In the genomic region with DNA sequence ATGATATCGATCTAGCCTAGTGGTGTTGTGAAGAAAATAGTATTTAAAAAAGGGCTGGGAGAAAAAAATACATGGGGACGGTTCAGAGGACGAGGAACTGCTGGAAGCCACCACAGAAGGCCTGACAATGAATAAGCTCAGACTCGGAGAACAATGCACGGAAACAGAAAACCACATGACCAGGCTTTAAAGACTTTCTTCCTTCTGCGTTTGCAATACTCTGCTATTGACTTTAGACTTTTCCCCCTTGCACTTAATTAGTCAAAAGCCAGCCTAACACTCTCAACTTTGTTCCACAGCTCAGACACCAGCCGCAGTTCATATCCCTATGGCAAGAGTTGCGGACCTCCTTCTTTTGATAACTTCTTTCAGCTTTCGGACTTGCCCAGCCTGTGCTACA, we compare ENCODE assay signal across 14 mouse cellular contexts.
DNase-seq lines count a peak whose midpoint lies in the region; ATAC-seq lines count a peak whose summit lies in the region.
"Had no signal": no experiment of that assay in that cellular context is flagged by ENCODE, and none has a peak within 500 bp of the region (broad histone marks: within the 10 kb centered on the region; RNA-seq: fewer than 3 reads in every experiment).

No protein-coding gene starts in this region.

- peaks cover 20% of the 10 kb centered on the region for H3K4me1 ChIP-seq in heart, embryonic 10.5 days
- peaks cover 13% of the 10 kb centered on the region for H3K4me1 ChIP-seq in neural tube, embryonic 13.5 days (replicated peaks)
- peaks cover 22% of the 10 kb centered on the region for H3K4me1 ChIP-seq in limb, embryonic 10.5 days
- H3K4me1 ChIP-seq: embryonic facial prominence, embryonic 15.5 days; limb, embryonic 13.5 days had no signal

- peak overlapping the region; percentile 23; the same call in 1 of the 2 replicates for H3K27ac ChIP-seq in heart, embryonic 10.5 days
- H3K27ac ChIP-seq in neural tube, embryonic 13.5 days (replicated peaks): 0 out of 2 replicates have a peak overlapping the region, but pooled peaks have one; percentile 14
- peak overlapping the region; percentile 22; the same call in 1 of the 2 replicates for H3K27ac ChIP-seq in limb, embryonic 10.5 days
- H3K27ac ChIP-seq: midbrain, embryonic 12.5 days had no signal

- H3K9ac ChIP-seq in neural tube, embryonic 13.5 days: no peak overlapping the region
- H3K9ac ChIP-seq: embryonic facial prominence, embryonic 15.5 days; limb, embryonic 13.5 days; midbrain, embryonic 12.5 days had no signal

- no peak for ATAC-seq in neural tube, embryonic 13.5 days (ENCODE audit: low read depth)
- ATAC-seq in cerebellum, adult (ENCODE audit: insufficient number of reproducible peaks, low FRiP score, low TSS enrichment): no peak

- H3K9me3 ChIP-seq in heart, embryonic 10.5 days: no peaks in the 10 kb centered on the region
- no peaks in the 10 kb centered on the region for H3K9me3 ChIP-seq in neural tube, embryonic 13.5 days
- no peaks in the 10 kb centered on the region for H3K9me3 ChIP-seq in limb, embryonic 10.5 days (replicated peaks)
- H3K9me3 ChIP-seq: embryonic facial prominence, embryonic 15.5 days; limb, embryonic 13.5 days; midbrain, embryonic 12.5 days had no signal

- no peak overlapping the region for H3K4me3 ChIP-seq in heart, embryonic 10.5 days
- H3K4me3 ChIP-seq in neural tube, embryonic 13.5 days: no peak overlapping the region
- no peak overlapping the region for H3K4me3 ChIP-seq in limb, embryonic 10.5 days
- H3K4me3 ChIP-seq: embryonic facial prominence, embryonic 15.5 days; limb, embryonic 13.5 days; midbrain, embryonic 12.5 days had no signal

- no peaks in the 10 kb centered on the region for H3K36me3 ChIP-seq in heart, embryonic 10.5 days
- no peaks in the 10 kb centered on the region for H3K36me3 ChIP-seq in neural tube, embryonic 13.5 days
- no peaks in the 10 kb centered on the region for H3K36me3 ChIP-seq in limb, embryonic 10.5 days
- H3K36me3 ChIP-seq: embryonic facial prominence, embryonic 15.5 days; limb, embryonic 13.5 days; midbrain, embryonic 12.5 days had no signal

- H3K27me3 ChIP-seq in heart, embryonic 10.5 days (ENCODE audit: insufficient read depth, poor library complexity, severe bottlenecking): no peaks in the 10 kb centered on the region
- no peaks in the 10 kb centered on the region for H3K27me3 ChIP-seq in neural tube, embryonic 13.5 days
- peaks cover 8% of the 10 kb centered on the region; the same call in 1 of the 2 replicates for H3K27me3 ChIP-seq in limb, embryonic 10.5 days (ENCODE audit: low read depth, poor library complexity, severe bottlenecking)
- H3K27me3 ChIP-seq: embryonic facial prominence, embryonic 15.5 days; midbrain, embryonic 12.5 days had no signal

- 64% methylated on average over 9 of the region's 9 CpGs for WGBS in heart, embryonic 10.5 days
- 74% methylated on average over 9 of the region's 9 CpGs for WGBS in neural tube, embryonic 13.5 days
- WGBS in limb, embryonic 10.5 days: 84% methylated on average over 9 of the region's 9 CpGs

- DNase-seq in heart, embryonic 10.5 days (ENCODE audit: low spot score): no peak
- no peak for DNase-seq in heart, postnatal 14 days
- DNase-seq in neural tube, embryonic 10.5 days (ENCODE audit: extremely low spot score, low spot score): no peak
- peak; percentile 19 for DNase-seq in limb, embryonic 10.5 days (ENCODE audit: low spot score)
- DNase-seq in retina, postnatal 1 day: no peak
- no peak for DNase-seq in frontal cortex, adult 2 months (ENCODE audit: extremely low spot score in 1 of 2, low spot score in 1 of 2)
- DNase-seq: adrenal gland, postnatal 25 days; cerebellum, adult 2 months; thymus, postnatal 25 days had no signal

- no peak overlapping the region for H3K4me2 ChIP-seq in neural tube, embryonic 13.5 days
- H3K4me2 ChIP-seq: embryonic facial prominence, embryonic 15.5 days; limb, embryonic 13.5 days; midbrain, embryonic 12.5 days had no signal

- intact Hi-C loops in heart, postnatal 14 days (cut with DNase I): no loop called here
